Mouse (Mus musculus): ENCODE data around the gene Tox2. TPM values are rescaled to one million over a fixed set of nuclear protein-coding genes. Genes with fewer than 3 reads are reported as not detected.

Tox2 gene
- polyA plus RNA-seq, 1 experiment from 2014 or later: 1.8 TPM

DNA sequence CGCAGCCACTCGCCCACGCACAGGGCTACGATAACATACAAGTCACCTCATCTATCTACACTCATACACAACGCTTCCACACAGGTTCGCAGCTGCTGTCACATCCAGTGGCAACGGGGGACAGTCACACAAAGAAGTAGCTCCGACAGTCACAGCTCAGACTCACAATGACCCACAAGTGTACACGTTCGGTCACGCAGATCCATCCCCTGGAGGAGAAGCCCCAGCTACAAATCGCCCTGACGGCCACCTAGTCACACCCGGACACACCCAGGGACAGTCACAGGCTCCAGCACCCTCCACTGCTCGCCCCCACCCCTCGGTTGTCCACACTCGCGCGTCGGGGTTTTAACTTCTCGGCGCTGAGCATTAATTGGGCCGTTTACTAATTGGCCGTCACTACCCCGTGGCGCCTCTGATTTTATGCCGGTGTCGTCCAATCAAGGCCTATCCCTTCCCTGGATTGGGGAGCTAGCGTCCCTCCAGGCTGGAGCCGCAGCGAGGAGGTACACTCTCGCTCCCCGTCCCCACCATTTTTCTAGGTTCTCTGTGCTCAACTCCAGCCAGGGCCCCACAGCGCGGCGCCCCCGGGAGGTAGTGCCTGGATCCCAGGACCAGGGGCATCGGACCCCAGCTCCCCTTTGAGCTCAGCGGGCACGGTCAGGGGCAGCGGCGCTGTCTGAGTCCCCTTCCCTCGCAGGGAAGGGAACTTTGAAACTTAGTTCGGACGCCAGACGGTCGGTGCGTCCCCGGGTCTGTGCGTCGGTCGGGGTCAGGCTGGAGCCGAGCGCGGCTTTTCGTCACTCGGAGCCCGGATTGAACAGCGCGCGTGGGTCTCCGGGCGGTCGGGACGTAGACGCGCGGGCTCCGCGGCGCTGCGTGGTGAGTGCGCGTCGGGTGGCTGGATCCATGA is 966 bp downstream of the Tox2 start:
- H3K4me3 ChIP-seq (ENCODE audit: low read length): peak overlapping the region; percentile 52
- H3K4me2 ChIP-seq (replicated peaks; ENCODE audit: low read depth, low read length): peak overlapping the region; percentile 82
- peaks cover 25% of the 10 kb centered on the region for H3K4me1 ChIP-seq (ENCODE audit: insufficient read depth, low read length)
- WGBS: 1% methylated on average over 74 of the region's 75 CpGs
- peaks cover 71% of the 10 kb centered on the region for H3K27me3 ChIP-seq (ENCODE audit: insufficient read depth, low read length)
- ATAC-seq (ENCODE audit: low FRiP score, low TSS enrichment): peak; percentile 8; the same call in 1 of the 2 replicates
- H3K9ac ChIP-seq (replicated peaks; ENCODE audit: low read length): peak overlapping the region; percentile 7; the same call in 1 of the 2 replicates
- no peak overlapping the region for H3K27ac ChIP-seq (ENCODE audit: low read length)
- H3K9me3 ChIP-seq (ENCODE audit: low read length): peaks cover 12% of the 10 kb centered on the region; the same call in 1 of the 2 replicates
- H3K36me3 ChIP-seq (ENCODE audit: insufficient read depth, low read length): no peaks in the 10 kb centered on the region

DNA sequence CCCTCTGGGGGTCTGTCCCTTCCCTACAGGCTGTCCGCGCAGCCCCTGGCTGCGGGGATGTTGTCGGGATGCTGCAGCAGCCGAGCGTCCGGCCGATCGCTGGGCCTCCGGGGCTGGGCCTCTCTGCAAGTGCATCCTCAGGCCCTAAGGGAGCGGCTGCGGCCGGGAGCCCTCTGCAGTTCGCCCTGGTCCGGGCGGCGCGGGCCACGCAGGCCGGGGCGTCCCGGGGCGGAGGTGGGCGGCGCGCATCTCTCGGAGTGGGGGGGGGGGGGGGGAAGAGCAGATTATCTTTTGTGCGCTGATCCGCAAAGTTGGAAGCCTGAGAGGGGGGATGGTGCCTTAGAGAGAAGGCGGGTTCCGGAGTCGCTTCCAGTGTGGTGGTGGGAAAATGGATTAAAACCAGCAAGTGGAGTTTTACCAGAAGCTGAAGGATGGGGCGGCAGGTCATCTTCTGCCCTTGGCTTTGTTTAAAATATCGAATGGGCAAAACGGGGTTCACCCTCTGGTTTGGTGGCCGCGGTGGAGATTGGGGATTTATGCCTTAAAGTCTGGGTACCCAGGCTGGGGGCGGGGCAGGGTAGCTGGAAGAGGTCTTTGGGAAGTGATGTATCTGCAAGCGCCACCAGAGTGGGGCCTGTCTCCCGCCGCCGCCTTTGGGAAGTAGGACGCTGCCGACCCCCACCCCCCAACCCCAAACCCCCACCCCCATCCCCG is 1.8 kb downstream of the Tox2 start:
- no peak overlapping the region for H3K27ac ChIP-seq (ENCODE audit: low read length)
- H3K9me3 ChIP-seq (ENCODE audit: low read length): peaks cover 12% of the 10 kb centered on the region; the same call in 1 of the 2 replicates
- peak; percentile 43 for ATAC-seq (ENCODE audit: low FRiP score, low TSS enrichment)
- 0 out of 2 replicates have a peak overlapping the region, but pooled peaks have one; percentile 7 for H3K9ac ChIP-seq (replicated peaks; ENCODE audit: low read length)
- H3K27me3 ChIP-seq (ENCODE audit: insufficient read depth, low read length): peaks cover 74% of the 10 kb centered on the region
- 1% methylated on average over 41 of the region's 45 CpGs for WGBS
- peak overlapping the region; percentile 52 for H3K4me3 ChIP-seq (ENCODE audit: low read length)
- H3K4me2 ChIP-seq (replicated peaks; ENCODE audit: low read depth, low read length): peak overlapping the region; percentile 82
- H3K36me3 ChIP-seq (ENCODE audit: insufficient read depth, low read length): no peaks in the 10 kb centered on the region
- peaks cover 25% of the 10 kb centered on the region for H3K4me1 ChIP-seq (ENCODE audit: insufficient read depth, low read length)

DNA sequence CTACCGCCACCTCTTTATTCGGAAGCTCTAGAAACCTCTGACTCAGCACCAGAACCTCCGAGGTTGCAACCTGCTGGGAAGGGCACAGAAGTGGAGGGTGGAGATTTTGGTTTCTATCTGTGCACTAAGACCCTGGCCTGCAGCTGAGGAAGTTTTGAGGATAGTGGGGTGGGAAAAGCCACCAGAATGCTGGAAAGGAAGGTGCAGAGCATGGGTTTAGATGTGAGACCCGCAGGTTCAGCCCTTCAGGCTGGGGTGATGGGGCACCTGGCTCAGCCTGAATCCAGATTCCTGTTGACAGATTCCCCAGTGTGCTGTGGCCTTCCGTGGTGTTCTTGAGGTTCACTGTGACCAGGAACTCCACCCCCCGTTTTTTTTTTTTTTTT is 2.3 kb downstream of the Tox2 start:
- H3K9ac ChIP-seq (replicated peaks; ENCODE audit: low read length): no peak overlapping the region

DNA sequence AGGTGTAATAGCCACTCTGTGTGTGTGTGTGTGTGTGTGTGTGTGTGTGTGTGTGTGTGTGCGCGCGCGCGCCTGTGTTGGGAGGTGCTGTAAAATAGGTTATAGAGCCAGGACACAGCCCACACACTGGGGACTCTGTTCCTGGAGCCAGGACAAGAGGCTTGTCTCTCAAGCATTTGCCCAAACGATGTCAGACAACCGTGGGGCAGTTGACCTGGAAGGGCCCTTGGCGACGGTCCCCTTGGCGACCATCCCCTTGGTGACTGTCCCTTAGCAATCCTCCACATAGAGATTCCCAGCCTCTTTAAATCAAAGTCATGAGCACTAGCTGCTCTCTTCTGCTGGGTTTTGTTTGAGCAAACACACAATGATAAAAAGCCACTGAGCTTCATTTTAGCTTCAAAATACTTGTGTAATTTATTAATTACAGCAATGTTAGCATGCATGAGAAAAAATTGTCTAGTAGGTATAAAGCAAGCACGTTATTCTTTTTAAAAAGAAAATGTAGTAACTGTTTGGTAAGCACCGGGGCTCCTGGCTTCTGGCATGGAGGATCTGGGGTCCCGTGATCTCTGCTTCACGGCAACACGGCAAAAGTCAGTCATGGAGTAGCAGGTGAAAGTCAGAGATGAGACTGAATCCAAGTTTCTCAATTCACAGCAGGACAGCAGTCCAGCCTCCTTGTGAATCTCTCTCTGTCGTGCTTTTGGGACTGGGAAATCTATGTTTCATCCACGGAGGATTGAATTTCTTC is 3.0 kb downstream of the Tox2 start:
- no peak for ATAC-seq (ENCODE audit: low FRiP score, low TSS enrichment)
- H3K36me3 ChIP-seq (ENCODE audit: insufficient read depth, low read length): no peaks in the 10 kb centered on the region
- no peak overlapping the region for H3K4me3 ChIP-seq (ENCODE audit: low read length)
- H3K9me3 ChIP-seq (ENCODE audit: low read length): peaks cover 12% of the 10 kb centered on the region; the same call in 1 of the 2 replicates
- no peak overlapping the region for H3K27ac ChIP-seq (ENCODE audit: low read length)
- WGBS: 45% methylated on average over 16 of the region's 17 CpGs
- H3K9ac ChIP-seq (replicated peaks; ENCODE audit: low read length): no peak overlapping the region
- H3K4me1 ChIP-seq (ENCODE audit: insufficient read depth, low read length): peaks cover 25% of the 10 kb centered on the region
- no peak overlapping the region for H3K4me2 ChIP-seq (replicated peaks; ENCODE audit: low read depth, low read length)
- H3K27me3 ChIP-seq (ENCODE audit: insufficient read depth, low read length): peaks cover 70% of the 10 kb centered on the region

More for the DNA sequence above, 2.3 kb downstream of the Tox2 start:
- Histone ChIP-seq H3K9me3 (ENCODE audit: low read length) (peaks cover 12% of the 10 kb centered on the region; the same call in 1 of the 2 replicates), H3K36me3 (ENCODE audit: insufficient read depth, low read length) (no peaks in the 10 kb centered on the region), H3K4me2 (replicated peaks; ENCODE audit: low read depth, low read length) (peak overlapping the region; percentile 82; the same call in 1 of the 2 replicates), H3K27ac (ENCODE audit: low read length) (no peak overlapping the region), H3K4me3 (ENCODE audit: low read length) (peak overlapping the region; percentile 52; the same call in 1 of the 2 replicates), H3K27me3 (ENCODE audit: insufficient read depth, low read length) (peaks cover 69% of the 10 kb centered on the region), H3K4me1 (ENCODE audit: insufficient read depth, low read length) (peaks cover 25% of the 10 kb centered on the region)
- WGBS: 4% methylated on average over 6 of the region's 6 CpGs
- ATAC-seq (ENCODE audit: low FRiP score, low TSS enrichment): no peak

DNA sequence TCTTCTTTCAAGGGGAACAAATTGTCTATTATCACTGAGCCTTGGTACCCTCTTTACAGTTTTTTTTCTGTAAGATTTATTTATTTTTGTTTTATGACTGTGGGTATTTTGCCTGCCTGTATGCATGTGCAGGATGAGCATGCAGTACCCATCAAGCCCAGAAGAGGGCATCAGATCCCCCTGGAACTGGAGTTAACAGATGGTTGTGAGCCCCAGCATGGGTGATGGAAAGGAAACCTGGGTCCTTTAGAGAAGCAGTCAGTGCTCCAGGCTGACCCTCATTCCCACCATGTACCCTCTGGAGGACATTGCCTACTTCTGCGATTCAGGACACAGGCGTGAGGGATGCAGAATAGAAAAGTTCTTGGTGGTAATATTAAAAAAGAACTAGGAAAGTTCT is 4.4 kb downstream of the Tox2 start:
- Histone ChIP-seq H3K4me2 (replicated peaks; ENCODE audit: low read depth, low read length) (no peak overlapping the region), H3K9ac (replicated peaks; ENCODE audit: low read length) (no peak overlapping the region), H3K4me1 (ENCODE audit: insufficient read depth, low read length) (peaks cover 25% of the 10 kb centered on the region), H3K9me3 (ENCODE audit: low read length) (peaks cover 5% of the 10 kb centered on the region; the same call in 1 of the 2 replicates), H3K4me3 (ENCODE audit: low read length) (no peak overlapping the region), H3K27me3 (ENCODE audit: insufficient read depth, low read length) (peaks cover 73% of the 10 kb centered on the region), H3K27ac (ENCODE audit: low read length) (no peak overlapping the region), H3K36me3 (ENCODE audit: insufficient read depth, low read length) (no peaks in the 10 kb centered on the region)
- ATAC-seq (ENCODE audit: low FRiP score, low TSS enrichment): no peak
- WGBS: 98% methylated on average over 2 of the region's 2 CpGs

DNA sequence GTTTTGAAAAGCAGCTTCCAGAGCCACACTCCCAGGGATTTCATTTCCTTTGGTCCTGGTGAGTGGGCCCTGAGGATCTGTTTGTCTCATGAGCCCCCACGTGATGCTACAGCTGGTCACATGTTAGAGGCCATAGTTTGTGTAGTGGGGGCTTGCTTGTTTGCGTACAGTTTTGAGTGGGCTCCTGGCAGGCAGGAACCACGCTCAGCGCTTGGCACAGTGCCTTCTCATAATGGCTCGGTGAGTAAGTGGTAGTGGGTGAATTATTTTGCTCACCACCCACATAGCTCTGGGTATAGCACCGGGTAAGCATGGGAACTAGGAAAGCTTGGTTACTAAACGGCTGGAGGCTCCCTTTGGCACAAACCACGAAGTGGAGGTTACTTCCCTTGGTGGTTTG is 6.2 kb downstream of the Tox2 start:
- Histone ChIP-seq H3K36me3 (ENCODE audit: insufficient read depth, low read length) (no peaks in the 10 kb centered on the region), H3K27ac (ENCODE audit: low read length) (no peak overlapping the region), H3K4me1 (ENCODE audit: insufficient read depth, low read length) (peaks cover 15% of the 10 kb centered on the region), H3K9me3 (ENCODE audit: low read length) (peaks cover 5% of the 10 kb centered on the region; the same call in 1 of the 2 replicates), H3K27me3 (ENCODE audit: insufficient read depth, low read length) (peaks cover 61% of the 10 kb centered on the region), H3K4me2 (replicated peaks; ENCODE audit: low read depth, low read length) (no peak overlapping the region), H3K4me3 (ENCODE audit: low read length) (no peak overlapping the region), H3K9ac (replicated peaks; ENCODE audit: low read length) (no peak overlapping the region)
- ATAC-seq (ENCODE audit: low FRiP score, low TSS enrichment): no peak
- WGBS: 83% methylated on average over 8 of the region's 8 CpGs

DNA sequence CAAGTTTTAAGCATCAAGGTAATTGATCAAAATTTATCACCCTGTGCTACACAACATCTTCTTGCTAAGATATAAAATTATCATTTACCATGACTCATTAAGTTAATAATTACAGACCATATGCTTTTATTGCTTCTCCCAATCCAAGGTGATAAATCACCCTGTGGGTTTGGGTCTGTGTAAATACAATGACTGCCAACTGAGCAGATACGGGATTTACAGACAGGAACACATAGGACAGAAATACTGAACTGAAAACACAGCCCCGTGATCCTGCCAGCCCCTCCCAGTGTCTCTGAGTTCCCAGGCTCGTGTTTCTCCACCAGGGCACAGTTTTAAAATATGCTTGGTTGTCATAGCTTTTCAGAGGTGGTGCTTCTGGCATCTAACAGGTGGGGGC is 10.2 kb downstream of the Tox2 start:
- no peak overlapping the region for H3K27ac ChIP-seq (ENCODE audit: low read length)
- no peak overlapping the region for H3K9ac ChIP-seq (replicated peaks; ENCODE audit: low read length)
- peaks cover 35% of the 10 kb centered on the region for H3K27me3 ChIP-seq (ENCODE audit: insufficient read depth, low read length)
- no peak overlapping the region for H3K4me2 ChIP-seq (replicated peaks; ENCODE audit: low read depth, low read length)
- ATAC-seq (ENCODE audit: low FRiP score, low TSS enrichment): no peak
- 1% methylated on average over 3 of the region's 3 CpGs for WGBS
- 0 out of 2 replicates have a peak, but pooled peaks cover 6% of the 10 kb centered on the region for H3K4me1 ChIP-seq (ENCODE audit: insufficient read depth, low read length)
- no peaks in the 10 kb centered on the region for H3K9me3 ChIP-seq (ENCODE audit: low read length)
- H3K4me3 ChIP-seq (ENCODE audit: low read length): no peak overlapping the region
- H3K36me3 ChIP-seq (ENCODE audit: insufficient read depth, low read length): no peaks in the 10 kb centered on the region

DNA sequence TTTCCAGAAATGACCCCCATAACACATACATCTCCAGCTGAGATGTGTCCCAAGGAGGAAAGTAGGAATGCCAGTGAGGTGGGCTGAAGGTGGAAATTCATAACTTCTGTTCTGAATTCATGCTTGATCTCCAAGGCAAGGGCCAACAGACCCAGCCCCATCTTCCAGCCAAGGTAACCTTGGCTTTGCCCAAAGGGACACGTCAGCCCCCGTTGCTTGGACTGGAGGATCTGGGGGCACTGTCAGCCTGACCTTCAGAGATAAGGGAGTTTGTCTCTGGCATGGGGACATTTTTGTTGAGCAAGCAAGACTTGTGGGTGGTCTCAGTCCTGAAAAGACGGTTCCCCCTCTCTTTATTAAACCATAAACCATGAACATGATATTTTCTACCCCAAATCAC is 15.2 kb downstream of the Tox2 start:
- Histone ChIP-seq H3K9me3 (ENCODE audit: low read length) (no peaks in the 10 kb centered on the region), H3K27me3 (ENCODE audit: insufficient read depth, low read length) (peaks cover 33% of the 10 kb centered on the region), H3K4me2 (replicated peaks; ENCODE audit: low read depth, low read length) (no peak overlapping the region), H3K4me1 (ENCODE audit: insufficient read depth, low read length) (0 out of 2 replicates have a peak, but pooled peaks cover 6% of the 10 kb centered on the region), H3K27ac (ENCODE audit: low read length) (no peak overlapping the region), H3K9ac (replicated peaks; ENCODE audit: low read length) (no peak overlapping the region), H3K4me3 (ENCODE audit: low read length) (no peak overlapping the region), H3K36me3 (ENCODE audit: insufficient read depth, low read length) (no peaks in the 10 kb centered on the region)
- ATAC-seq (ENCODE audit: low FRiP score, low TSS enrichment): no peak
- 59% methylated on average over 3 of the region's 3 CpGs for WGBS

DNA sequence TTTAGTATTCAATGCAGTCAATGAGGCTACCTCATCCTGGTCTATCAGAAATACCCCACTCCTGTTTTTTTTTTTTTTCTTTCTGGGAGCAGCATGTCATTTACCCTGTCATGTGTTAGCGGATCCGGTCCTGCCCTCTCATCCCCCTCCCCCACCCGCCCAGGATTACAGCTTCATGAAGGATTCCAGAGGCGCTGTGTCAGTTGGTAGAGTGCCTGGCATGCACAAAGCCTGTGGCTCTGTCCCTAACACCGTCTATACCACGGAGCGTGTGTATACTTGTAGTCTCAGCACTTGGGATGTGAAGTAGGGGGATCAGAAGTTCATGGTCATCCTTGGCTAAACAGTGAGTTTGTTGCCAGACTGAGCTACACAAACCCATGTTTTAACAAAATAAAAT is 15.6 kb downstream of the Tox2 start:
- no peak overlapping the region for H3K4me2 ChIP-seq (replicated peaks; ENCODE audit: low read depth, low read length)
- no peaks in the 10 kb centered on the region for H3K36me3 ChIP-seq (ENCODE audit: insufficient read depth, low read length)
- 0 out of 2 replicates have a peak, but pooled peaks cover under 1% of the 10 kb centered on the region for H3K4me1 ChIP-seq (ENCODE audit: insufficient read depth, low read length)
- H3K9ac ChIP-seq (replicated peaks; ENCODE audit: low read length): no peak overlapping the region
- peaks cover 29% of the 10 kb centered on the region for H3K27me3 ChIP-seq (ENCODE audit: insufficient read depth, low read length)
- no peak for ATAC-seq (ENCODE audit: low FRiP score, low TSS enrichment)
- H3K27ac ChIP-seq (ENCODE audit: low read length): no peak overlapping the region
- H3K4me3 ChIP-seq (ENCODE audit: low read length): no peak overlapping the region
- no peaks in the 10 kb centered on the region for H3K9me3 ChIP-seq (ENCODE audit: low read length)
- WGBS: 80% methylated on average over 7 of the region's 7 CpGs
